Mouse (Mus musculus) layer of hippocampus, adult 11-12 months (tissue): Measurements from ENCODE around the gene Gm44502.
A peak's percentile ranks its signal among the peaks of the same experiment; 100 is the strongest.

Experiments used
- DNase-seq: peaks from one replicate; pipeline ENCODE4 v3.0.0; 2022; ENCODE audit warnings: low spot score

Gene Gm44502

GRCm38 (mm10) chr15:89429352-89430221 lies at the start of gene Gm44502, which contains the start of the genes C730034F03Rik and Chkb:
Gene Gm44502 (minus strand): TSS chr15:89429696.
Gene C730034F03Rik (plus strand): TSS chr15:89429589.
Gene Chkb (minus strand): TSS chr15:89429908.
- DNase-seq, result peak; percentile 95

- no peak for DNase-seq
Measured at GRCm38 (mm10) chr15:89478622-89479021, 49.1 kb upstream of the Gm44502 start.

GRCm38 (mm10) chr15:89477806-89478205 lies 48.3 kb upstream of the Gm44502 start:
- no peak for DNase-seq

GRCm38 (mm10) chr15:89477091-89477491 lies 47.6 kb upstream of the Gm44502 start, which contains the start of gene Arsa:
Gene Arsa (minus strand): TSS chr15:89477425.
- DNase-seq, result no peak

GRCm38 (mm10) chr15:89476475-89476815 lies 46.9 kb upstream of the Gm44502 start:
- no peak for DNase-seq

- peak; percentile 94 for DNase-seq
Measured at GRCm38 (mm10) chr15:89475611-89476474, 46.3 kb upstream of the Gm44502 start.

GRCm38 (mm10) chr15:89475293-89475600 lies 45.8 kb upstream of the Gm44502 start:
- no peak for DNase-seq

- no peak for DNase-seq
Measured at GRCm38 (mm10) chr15:89474596-89475292, 45.2 kb upstream of the Gm44502 start.

- no peak for DNase-seq
Measured at GRCm38 (mm10) chr15:89473921-89474320, 44.4 kb upstream of the Gm44502 start.

GRCm38 (mm10) chr15:89473370-89473769 lies 43.9 kb upstream of the Gm44502 start:
- DNase-seq, result no peak

- DNase-seq, result no peak
Measured at GRCm38 (mm10) chr15:89471476-89471875, 42.0 kb upstream of the Gm44502 start.

- no peak for DNase-seq
Measured at GRCm38 (mm10) chr15:89468577-89468976, 39.1 kb upstream of the Gm44502 start.

- no peak for DNase-seq
Measured at GRCm38 (mm10) chr15:89465052-89465451, 35.6 kb upstream of the Gm44502 start.

GRCm38 (mm10) chr15:89463334-89464235 lies 34.1 kb upstream of the Gm44502 start:
- DNase-seq, result no peak

GRCm38 (mm10) chr15:89462176-89462575 lies 32.7 kb upstream of the Gm44502 start:
- DNase-seq, result no peak

- DNase-seq, result no peak
Measured at GRCm38 (mm10) chr15:89461321-89461720, 31.8 kb upstream of the Gm44502 start.

- DNase-seq, result no peak
Measured at GRCm38 (mm10) chr15:89460298-89460697, 30.8 kb upstream of the Gm44502 start.

- DNase-seq, result no peak
Measured at GRCm38 (mm10) chr15:89459821-89460220, 30.3 kb upstream of the Gm44502 start.

- DNase-seq, result no peak
Measured at GRCm38 (mm10) chr15:89458942-89459341, 29.4 kb upstream of the Gm44502 start.

- DNase-seq, result no peak
Measured at GRCm38 (mm10) chr15:89455642-89456041, 26.1 kb upstream of the Gm44502 start.

GRCm38 (mm10) chr15:89454857-89455256 lies 25.4 kb upstream of the Gm44502 start:
- no peak for DNase-seq
